Mouse (Mus musculus): ENCODE measurements around the gene Nbeal1. TPM values are rescaled to one million over a fixed set of nuclear protein-coding genes. Genes with fewer than 3 reads are reported as not detected.

Gene Nbeal1
- total and polyA plus RNA-seq, 2 experiments = 1.4 to 38.1 TPM

- DNase-seq (ENCODE audit: extremely low read depth, low read depth, low spot score) = no peak
- no peaks in the 10 kb centered on the region for H3K79me2 ChIP-seq (ENCODE audit: control insufficient read depth, insufficient read depth, low read length)
- no peak overlapping the region for H3K27ac ChIP-seq (replicated peaks; ENCODE audit: insufficient read depth, low read depth, low read length)
- TF ChIP-seq POLR2A (IDR thresholded peaks at IDR 0.05; ENCODE audit: extremely low read depth, insufficient read depth, low read length) (no peak), CTCF (IDR thresholded peaks at IDR 0.05; ENCODE audit: low read depth, low read length) (no peak)
- H3K36me3 ChIP-seq (ENCODE audit: control insufficient read depth, insufficient read depth, low read length) = peaks cover 12% of the 10 kb centered on the region
- no peak overlapping the region for H3K9ac ChIP-seq (ENCODE audit: low read depth, low read length)
- 94% methylated on average over 3 of the region's 3 CpGs for WGBS
- no peaks in the 10 kb centered on the region for H3K27me3 ChIP-seq (ENCODE audit: control insufficient read depth, insufficient read depth, low read length)
- no peak overlapping the region for H3K4me3 ChIP-seq (ENCODE audit: insufficient read depth, low read depth, low read length)
- no peaks in the 10 kb centered on the region for H3K4me1 ChIP-seq (ENCODE audit: control insufficient read depth, insufficient read depth, low read length)
These were observed 201.5 kb downstream of the Nbeal1 start for GRCm38 (mm10) chr1:60381910-60382309.

Other genes with a start within 250 kb of the Nbeal1 start
- gene Ica1l, start 137.4 kb upstream of the Nbeal1 start, total RNA-seq (2014; rRNA removed) = under 0.01 TPM in 1 of 2 replicates, not detected in the other
- not detected in 2 replicates for gene Ica1l, start 137.4 kb upstream of the Nbeal1 start, polyA plus RNA-seq (2012; rRNA removed)
- 4.7 and 5.8 TPM in 2 replicates for gene Carf, start 82.4 kb upstream of the Nbeal1 start, total RNA-seq (2014; rRNA removed)
- gene Carf, start 82.4 kb upstream of the Nbeal1 start, polyA plus RNA-seq (2012; rRNA removed) = 0.61 and 0.69 TPM in 2 replicates
- gene Wdr12, start 82.0 kb upstream of the Nbeal1 start, total RNA-seq (2014; rRNA removed) = 9.0 and 11.6 TPM in 2 replicates
- 4.8 and 6.3 TPM in 2 replicates for gene Wdr12, start 82.0 kb upstream of the Nbeal1 start, polyA plus RNA-seq (2012; rRNA removed)
- 17.7 and 19.6 TPM in 2 replicates for gene Cyp20a1, start 162.7 kb downstream of the Nbeal1 start, total RNA-seq (2014; rRNA removed)
- 3.6 and 4.0 TPM in 2 replicates for gene Cyp20a1, start 162.7 kb downstream of the Nbeal1 start, polyA plus RNA-seq (2012; rRNA removed)
- 2.2 and 3.7 TPM in 2 replicates for gene Abi2, start 229.0 kb downstream of the Nbeal1 start, total RNA-seq (2014; rRNA removed)
- gene Abi2, start 229.0 kb downstream of the Nbeal1 start, polyA plus RNA-seq (2012; rRNA removed) = 0.41 and 0.62 TPM in 2 replicates

Measured in liver, adult 2 months (tissue).